Mouse (Mus musculus) intestine, embryonic 16.5 days (tissue): Measurements from ENCODE around the gene Dock10. TPM values are rescaled to one million over a fixed set of nuclear protein-coding genes. Genes with fewer than 3 reads are reported as not detected.
A peak's percentile ranks its signal among the peaks of the same experiment; 100 is the strongest.

Experiments used
- ATAC-seq: fragments of 200-750 bp; cut with Nextera tagmentation; 2 replicates; pipeline ENCODE4 v1.8.0; 2017; ENCODE audit warnings: moderate TSS enrichment, moderate library complexity
- H3K27ac ChIP-seq: fragments of 300-500 bp; sonication (generic); 2 replicates; pipeline ENCODE4 v1.5.1; 2014; ENCODE audit warnings: mild to moderate bottlenecking, low read length
- H3K27me3 ChIP-seq: fragments of 300-500 bp; sonication (generic); replicated peaks from 2 replicates; pipeline ENCODE4 v1.6.1; 2014; ENCODE audit warnings: low read length, control low read depth, mixed read lengths; ENCODE audit not compliant: control insufficient read depth, insufficient read depth
- H3K36me3 ChIP-seq: fragments of 300-500 bp; sonication (generic); 2 replicates; pipeline ENCODE4 v1.6.1; 2014; ENCODE audit warnings: low read length, control low read depth; ENCODE audit not compliant: control insufficient read depth, insufficient read depth
- H3K4me1 ChIP-seq: fragments of 300-500 bp; sonication (generic); 2 replicates; pipeline ENCODE4 v1.6.1; 2014; ENCODE audit warnings: low read length, control low read depth, mixed read lengths; ENCODE audit not compliant: control insufficient read depth, insufficient read depth
- H3K4me2 ChIP-seq: fragments of 300-500 bp; sonication (generic); 2 replicates; pipeline ENCODE4 v1.6.1; 2014; ENCODE audit warnings: low read depth, low read length, control low read depth
- H3K4me3 ChIP-seq: fragments of 300-500 bp; sonication (generic); 2 replicates; pipeline ENCODE4 v1.5.1; 2014; ENCODE audit warnings: mild to moderate bottlenecking, low read length
- H3K9ac ChIP-seq: fragments of 300-500 bp; sonication (generic); 2 replicates; pipeline ENCODE4 v1.6.1; 2014; ENCODE audit warnings: low read depth, low read length
- H3K9me3 ChIP-seq: fragments of 300-500 bp; sonication (generic); 2 replicates; pipeline ENCODE4 v1.6.1; 2016; ENCODE audit warnings: low read length, control low read depth; ENCODE audit not compliant: control insufficient read depth
- WGBS: fragments of 180-500 bp; shearing (Covaris S2); extraction: QIAGEN DNeasy Blood & Tissue Kit; methylation state at CpG from one replicate; pipeline ENCODE4 v1.1.7; 2014; 5-methylcytosine and 5-hydroxymethylcytosine counted together
- polyA plus RNA-seq: library from polyadenylated mRNA; unstranded; fragments of >200 nt; fragmentation: Nextera tagmentation; extraction: Ambion mirVana; gene quantifications from 2 replicates; pipeline ENCODE4 v1.2.1, GENCODE M21; 2015

The Dock10 gene
- polyA plus RNA-seq, 1 experiment from 2014 or later: 3.7 TPM

DNA sequence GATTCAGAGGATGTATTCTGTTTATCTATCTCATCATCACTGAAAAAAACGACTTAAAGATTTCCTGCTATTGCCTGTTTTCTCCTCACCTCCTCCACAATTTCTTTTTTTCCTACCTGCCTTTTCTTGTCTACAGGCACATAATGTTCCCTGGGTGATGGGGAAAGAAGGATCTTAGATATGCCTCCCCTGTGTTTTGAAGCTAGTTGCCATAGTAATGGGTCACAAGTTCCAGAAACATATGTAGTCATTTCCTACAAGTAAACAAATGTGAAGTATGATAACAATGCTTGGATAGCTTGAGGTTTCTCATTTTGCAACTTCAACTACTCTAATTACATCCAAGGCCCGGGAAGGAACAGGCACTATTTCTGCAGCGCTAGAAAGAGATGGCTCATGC is 42.4 kb downstream of the Dock10 start:
- 56% methylated on average over 3 of the region's 3 CpGs for WGBS
- Histone ChIP-seq H3K27ac (no peak overlapping the region), H3K9me3 (no peaks in the 10 kb centered on the region), H3K36me3 (no peaks in the 10 kb centered on the region), H3K4me2 (no peak overlapping the region), H3K4me1 (no peaks in the 10 kb centered on the region), H3K4me3 (no peak overlapping the region), H3K9ac (no peak overlapping the region), H3K27me3 (no peaks in the 10 kb centered on the region)
- ATAC-seq: no peak

DNA sequence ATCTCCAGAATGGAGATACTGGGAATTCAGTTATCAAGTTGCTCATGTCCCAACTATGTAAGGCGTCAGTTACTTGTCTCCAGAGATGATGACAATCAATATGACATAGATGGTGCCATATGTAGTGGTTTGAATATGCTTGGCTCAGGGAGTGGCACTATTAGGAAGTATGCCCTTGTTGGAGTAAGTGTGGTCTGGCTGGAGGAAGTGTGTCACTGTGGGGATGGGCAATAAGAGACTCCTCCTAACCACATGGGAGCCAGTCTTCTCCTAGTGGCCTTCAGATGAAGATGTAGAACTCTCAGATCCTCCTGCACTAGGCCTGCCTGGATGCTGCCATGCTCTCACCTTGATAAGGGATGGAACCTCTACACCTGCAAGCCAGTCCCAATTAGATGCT is 44.4 kb downstream of the Dock10 start:
- Histone ChIP-seq H3K27ac (no peak overlapping the region), H3K9ac (no peak overlapping the region), H3K27me3 (no peaks in the 10 kb centered on the region), H3K4me3 (no peak overlapping the region), H3K4me2 (no peak overlapping the region), H3K36me3 (no peaks in the 10 kb centered on the region), H3K4me1 (no peaks in the 10 kb centered on the region), H3K9me3 (no peaks in the 10 kb centered on the region)
- 84% methylated on average over 1 of the region's 1 CpGs for WGBS
- ATAC-seq: no peak

DNA sequence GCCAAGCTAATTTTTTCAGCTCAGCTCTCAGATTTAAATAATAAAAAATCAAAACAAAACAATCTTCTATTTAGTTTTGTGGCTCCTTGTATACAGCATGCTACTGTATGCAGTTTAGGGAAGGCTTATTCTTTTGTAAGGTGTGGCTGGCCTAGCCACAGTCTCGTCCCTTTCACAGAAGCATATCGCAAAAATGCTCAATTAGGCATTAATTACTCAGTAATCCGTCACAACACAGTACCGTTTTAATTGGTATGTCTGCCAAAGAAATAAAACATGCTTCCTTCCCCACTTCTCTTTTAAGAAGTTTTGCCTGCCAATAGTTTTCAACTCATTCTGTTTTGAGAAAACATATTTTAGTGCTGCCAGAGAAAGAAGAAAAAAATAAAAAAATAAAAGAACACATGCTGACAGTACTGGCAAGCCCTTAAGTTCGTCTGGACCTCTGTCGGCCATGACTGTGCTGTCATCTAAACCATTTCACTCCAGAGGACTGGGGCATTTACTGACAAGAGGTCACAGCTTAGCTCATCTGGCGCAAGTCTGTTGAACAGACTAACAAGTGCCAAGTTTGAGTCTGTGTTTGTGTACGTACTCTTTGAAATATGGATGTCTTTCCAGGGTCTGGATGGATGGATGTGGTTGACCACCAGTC is 47.6 kb downstream of the Dock10 start:
- ATAC-seq: peak; percentile 28; the same call in 1 of the 2 replicates
- H3K27me3 ChIP-seq: no peaks in the 10 kb centered on the region
- H3K4me1 ChIP-seq: no peaks in the 10 kb centered on the region
- WGBS: 47% methylated on average over 8 of the region's 8 CpGs
- H3K4me3 ChIP-seq: no peak overlapping the region
- no peak overlapping the region for H3K27ac ChIP-seq
- no peak overlapping the region for H3K9ac ChIP-seq
- no peak overlapping the region for H3K4me2 ChIP-seq
- H3K9me3 ChIP-seq: no peaks in the 10 kb centered on the region
- no peaks in the 10 kb centered on the region for H3K36me3 ChIP-seq

DNA sequence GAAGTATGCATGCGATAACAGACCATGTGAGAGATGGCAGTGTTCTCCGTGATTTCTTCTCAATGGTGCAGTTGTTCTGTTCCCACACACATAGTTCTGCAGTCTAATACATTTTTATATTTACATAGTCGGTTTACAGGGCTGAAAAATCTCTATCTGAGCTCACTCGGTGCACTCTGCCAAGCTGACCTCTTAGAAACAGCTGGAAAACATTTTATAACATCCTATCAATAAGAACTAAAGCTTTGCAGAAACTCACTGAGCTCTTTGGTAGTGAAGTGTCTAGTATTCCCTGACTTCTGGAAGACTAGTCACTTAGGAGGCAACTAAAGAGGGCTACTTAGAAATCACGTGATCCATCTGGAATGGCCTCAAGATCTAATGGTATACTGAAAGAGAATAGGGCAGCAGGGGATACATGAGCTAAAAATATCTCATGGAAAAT is 48.2 kb downstream of the Dock10 start:
- WGBS: 34% methylated on average over 5 of the region's 5 CpGs
- no peaks in the 10 kb centered on the region for H3K27me3 ChIP-seq
- no peak overlapping the region for H3K9ac ChIP-seq
- H3K4me3 ChIP-seq: no peak overlapping the region
- no peaks in the 10 kb centered on the region for H3K36me3 ChIP-seq
- peak overlapping the region; percentile 43; the same call in 1 of the 2 replicates for H3K27ac ChIP-seq
- no peak overlapping the region for H3K4me2 ChIP-seq
- no peaks in the 10 kb centered on the region for H3K4me1 ChIP-seq
- H3K9me3 ChIP-seq: no peaks in the 10 kb centered on the region
- ATAC-seq: peak; percentile 73

DNA sequence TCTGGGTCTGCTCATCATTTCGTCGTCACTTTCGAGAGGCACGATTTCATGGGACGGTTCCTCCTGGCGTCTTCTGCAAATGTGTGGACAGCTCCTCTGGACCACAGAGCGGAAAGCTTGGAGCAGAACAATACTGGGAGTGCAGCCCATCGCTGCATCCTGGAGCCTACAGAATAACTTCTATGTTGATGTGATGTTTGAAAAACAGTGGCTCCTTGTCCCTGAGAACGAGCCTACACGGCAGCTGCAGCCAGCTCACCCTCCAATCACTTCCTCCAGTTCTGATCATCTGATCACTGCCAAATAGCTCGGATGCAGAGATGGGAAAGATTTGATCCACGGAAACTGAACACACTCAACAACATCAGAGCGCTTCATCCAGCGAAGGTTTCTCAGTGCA is 49.0 kb downstream of the Dock10 start:
- Histone ChIP-seq H3K36me3 (no peaks in the 10 kb centered on the region), H3K9me3 (no peaks in the 10 kb centered on the region), H3K27ac (peak overlapping the region; percentile 48; the same call in 1 of the 2 replicates), H3K4me2 (peak overlapping the region; percentile 32), H3K9ac (no peak overlapping the region), H3K4me3 (peak overlapping the region; percentile 25), H3K4me1 (no peaks in the 10 kb centered on the region), H3K27me3 (no peaks in the 10 kb centered on the region)
- ATAC-seq: peak; percentile 46
- WGBS: 58% methylated on average over 14 of the region's 14 CpGs

DNA sequence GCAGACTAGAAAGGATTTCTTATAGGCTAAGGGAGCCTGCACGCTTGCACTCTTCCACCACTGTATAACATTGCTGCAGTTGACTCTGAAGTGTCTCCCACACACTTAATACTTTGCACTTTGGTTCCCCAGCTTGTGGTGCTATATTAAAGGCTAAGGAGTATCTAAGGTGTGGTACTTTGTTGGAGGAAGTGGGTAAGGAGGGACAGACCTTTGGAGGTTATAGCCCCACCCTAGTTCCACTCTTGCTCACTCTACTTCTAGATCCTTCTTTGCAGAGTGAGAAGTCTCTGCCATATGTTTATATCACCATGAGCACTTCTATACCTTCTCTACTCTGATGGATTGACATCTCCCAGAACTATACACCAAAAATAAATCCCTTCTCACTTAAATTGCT is 55.0 kb downstream of the Dock10 start:
- Histone ChIP-seq H3K9me3 (no peaks in the 10 kb centered on the region), H3K4me1 (no peaks in the 10 kb centered on the region), H3K4me3 (no peak overlapping the region), H3K36me3 (no peaks in the 10 kb centered on the region), H3K27me3 (no peaks in the 10 kb centered on the region), H3K4me2 (no peak overlapping the region), H3K9ac (no peak overlapping the region), H3K27ac (no peak overlapping the region)
- ATAC-seq: no peak
- 95% methylated on average over 1 of the region's 1 CpGs for WGBS

DNA sequence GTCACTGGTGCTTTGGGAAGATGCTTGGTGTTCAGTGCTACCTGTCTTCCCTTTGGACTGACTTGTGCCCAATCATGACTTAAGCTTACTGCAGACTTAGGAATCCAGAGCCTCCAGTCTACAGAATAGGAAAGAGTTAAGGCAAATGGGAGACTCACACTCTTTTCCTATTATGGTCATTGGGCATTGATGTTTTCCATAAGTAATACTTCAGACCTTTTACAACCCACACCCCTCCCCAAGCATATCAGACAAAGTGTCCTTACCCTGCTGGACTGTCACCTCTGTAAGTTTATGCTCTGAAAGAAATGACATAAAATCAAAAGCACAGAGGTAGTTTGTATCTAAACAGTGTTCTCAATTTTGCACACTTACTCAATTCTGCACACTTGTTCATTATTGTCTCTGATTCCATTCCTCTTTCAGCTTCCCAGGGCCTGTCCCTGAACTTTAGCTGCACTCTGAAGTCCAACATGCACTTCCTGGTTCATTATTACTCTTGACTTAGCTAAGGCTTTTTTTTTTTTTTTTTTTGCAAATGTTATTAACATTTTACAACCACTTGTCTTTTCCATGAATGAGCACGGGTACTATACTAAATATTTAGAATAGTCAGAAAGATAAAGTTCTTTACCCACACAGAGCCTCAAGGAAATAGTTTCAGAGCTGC is 82.2 kb downstream of the Dock10 start:
- ATAC-seq: peak; percentile 83
- 36% methylated on average over 1 of the region's 1 CpGs for WGBS
- Histone ChIP-seq H3K4me2 (no peak overlapping the region), H3K9ac (no peak overlapping the region), H3K9me3 (no peaks in the 10 kb centered on the region), H3K27me3 (no peaks in the 10 kb centered on the region), H3K36me3 (no peaks in the 10 kb centered on the region), H3K27ac (no peak overlapping the region), H3K4me3 (no peak overlapping the region), H3K4me1 (no peaks in the 10 kb centered on the region)

DNA sequence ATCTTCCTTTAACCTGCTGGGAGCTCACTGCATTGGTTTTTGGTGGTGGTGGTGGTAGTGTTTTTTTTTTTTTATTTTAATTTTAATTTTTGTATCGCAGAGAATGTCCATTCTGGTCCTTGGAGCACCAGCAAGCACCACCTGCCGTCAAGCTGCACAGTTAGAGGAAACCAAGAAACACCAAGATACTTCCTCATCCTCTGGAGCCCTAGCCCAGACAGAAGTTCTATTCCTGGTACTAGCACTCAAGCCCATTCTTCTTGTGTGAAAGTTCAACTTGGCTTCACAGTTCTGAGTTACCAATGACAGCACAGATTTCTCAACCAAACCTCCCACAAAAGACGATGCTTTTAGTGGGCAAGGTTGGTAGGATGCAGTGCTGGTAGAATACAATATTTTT is 86.6 kb downstream of the Dock10 start:
- Histone ChIP-seq H3K4me2 (no peak overlapping the region), H3K4me3 (no peak overlapping the region), H3K9me3 (no peaks in the 10 kb centered on the region), H3K4me1 (no peaks in the 10 kb centered on the region), H3K27me3 (no peaks in the 10 kb centered on the region), H3K27ac (no peak overlapping the region), H3K36me3 (no peaks in the 10 kb centered on the region), H3K9ac (no peak overlapping the region)
- WGBS: 82% methylated on average over 3 of the region's 3 CpGs
- ATAC-seq: no peak

DNA sequence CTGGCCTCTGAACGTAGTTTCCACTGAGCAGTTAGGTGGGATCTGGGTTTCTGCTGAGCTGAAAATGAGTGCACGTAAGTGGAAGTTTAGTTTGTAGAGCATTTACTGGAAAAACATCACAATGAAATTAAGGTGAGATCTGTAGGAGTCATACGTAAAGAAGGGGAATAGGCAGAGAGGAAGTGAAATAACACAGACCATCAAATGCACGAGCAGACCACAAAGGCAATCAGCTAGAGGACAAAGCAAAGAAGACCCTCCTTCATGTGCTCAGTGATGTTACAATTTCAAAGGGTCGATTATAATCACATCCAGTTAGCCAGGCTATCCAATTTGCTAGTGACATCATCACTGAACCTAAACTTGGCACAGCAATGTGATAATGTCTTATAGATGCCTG is 87.3 kb downstream of the Dock10 start:
- H3K36me3 ChIP-seq: no peaks in the 10 kb centered on the region
- H3K4me2 ChIP-seq: no peak overlapping the region
- no peaks in the 10 kb centered on the region for H3K4me1 ChIP-seq
- no peak for ATAC-seq
- no peak overlapping the region for H3K9ac ChIP-seq
- H3K27me3 ChIP-seq: no peaks in the 10 kb centered on the region
- H3K27ac ChIP-seq: no peak overlapping the region
- 68% methylated on average over 5 of the region's 5 CpGs for WGBS
- no peak overlapping the region for H3K4me3 ChIP-seq
- no peaks in the 10 kb centered on the region for H3K9me3 ChIP-seq
